Mouse (Mus musculus) kidney, postnatal 0 days (tissue): Measurements from ENCODE around the gene Tmub2. TPM values are rescaled to one million over a fixed set of nuclear protein-coding genes. Genes with fewer than 3 reads are reported as not detected.

Experiments
- ATAC-seq: fragments of 200-750 bp; cut with Nextera tagmentation; replicated peaks from 2 replicates; pipeline ENCODE4 v1.8.0; 2017; ENCODE audit warnings: low read depth, moderate number of reproducible peaks, moderate TSS enrichment, moderate library complexity; ENCODE audit not compliant: low FRiP score
- DNase-seq: peaks from one replicate; pipeline ENCODE4 v3.0.0-alpha.2; 2016; ENCODE audit warnings: low spot score
- H3K27ac ChIP-seq: fragments of 300-500 bp; sonication (generic); 2 replicates; pipeline ENCODE4 v1.5.1; 2014; ENCODE audit warnings: mild to moderate bottlenecking
- H3K27me3 ChIP-seq: fragments of 300-500 bp; sonication (generic); 2 replicates; pipeline ENCODE4 v1.6.1; 2014; ENCODE audit warnings: low read length, mixed read lengths; ENCODE audit not compliant: insufficient read depth
- H3K36me3 ChIP-seq: fragments of 300-500 bp; sonication (generic); 2 replicates; pipeline ENCODE4 v1.6.1; 2014; ENCODE audit warnings: low read length, mixed read lengths; ENCODE audit not compliant: insufficient read depth
- H3K4me1 ChIP-seq: fragments of 300-500 bp; sonication (generic); replicated peaks from 2 replicates; pipeline ENCODE4 v1.6.1; 2014; ENCODE audit warnings: antibody characterized with exemption, low read length, mixed read lengths; ENCODE audit not compliant: insufficient read depth
- H3K4me2 ChIP-seq: fragments of 300-500 bp; sonication (generic); 2 replicates; pipeline ENCODE4 v1.6.1; 2014; ENCODE audit warnings: mild to moderate bottlenecking, low read length, moderate library complexity, mixed read lengths
- H3K4me3 ChIP-seq: fragments of 300-500 bp; sonication (generic); replicated peaks from 2 replicates; pipeline ENCODE4 v1.5.1; 2014; ENCODE audit warnings: low read depth, low read length
- H3K9ac ChIP-seq: fragments of 300-500 bp; sonication (generic); 2 replicates; pipeline ENCODE4 v1.6.1; 2014; ENCODE audit warnings: low read depth, low read length
- H3K9me3 ChIP-seq: fragments of 300-500 bp; sonication (generic); replicated peaks from 2 replicates; pipeline ENCODE4 v1.6.1; 2016; ENCODE audit warnings: low read length, inconsistent platforms, mixed read lengths
- CTCF ChIP-seq: IDR thresholded peaks from 2 replicates; pipeline ENCODE4 v1.5.1; 2016; ENCODE audit warnings: antibody characterized with exemption, low read depth, mild to moderate bottlenecking, moderate library complexity
- WGBS: fragments of 180-500 bp; shearing (Covaris S2); extraction: QIAGEN DNeasy Blood & Tissue Kit; methylation state at CpG from one replicate; pipeline ENCODE4 v1.1.7; 2014; 5-methylcytosine and 5-hydroxymethylcytosine counted together
- polyA plus RNA-seq: library from polyadenylated mRNA; unstranded; fragments of >200 nt; fragmentation: Nextera tagmentation; extraction: Ambion mirVana; gene quantifications from 2 replicates; pipeline ENCODE4 v1.2.1, GENCODE M21; 2015

Gene Tmub2
- polyA plus RNA-seq, 1 experiment from 2014 or later: 46.1 TPM

- Histone ChIP-seq H3K4me1 (peaks cover 13% of the 10 kb centered on the region; the same call in 1 of the 2 replicates), H3K27me3 (no peaks in the 10 kb centered on the region), H3K4me2 (no peak overlapping the region), H3K4me3 (no peak overlapping the region), H3K9me3 (no peaks in the 10 kb centered on the region), H3K27ac (no peak overlapping the region), H3K9ac (no peak overlapping the region), H3K36me3 (peaks cover 40% of the 10 kb centered on the region)
- no peak for DNase-seq
- 82% methylated on average over 9 of the region's 9 CpGs for WGBS
- no peak for ATAC-seq
- TF ChIP-seq CTCF: no peak
Observed at GRCm38 (mm10) chr11:102308104-102308503, 23.4 kb downstream of the Tmub2 start.

- DNase-seq: peak; percentile 98
- Histone ChIP-seq H3K27ac (peak overlapping the region; percentile 58), H3K4me1 (peaks cover 13% of the 10 kb centered on the region; the same call in 1 of the 2 replicates), H3K9me3 (no peaks in the 10 kb centered on the region), H3K4me2 (peak overlapping the region; percentile 65), H3K9ac (peak overlapping the region; percentile 24; the same call in 1 of the 2 replicates), H3K27me3 (no peaks in the 10 kb centered on the region), H3K4me3 (peak overlapping the region; percentile 34), H3K36me3 (peaks cover 49% of the 10 kb centered on the region)
- under 1% methylated on average over 27 of the region's 27 CpGs for WGBS
- peak; percentile 88 for ATAC-seq
- TF ChIP-seq CTCF: peak; percentile 99
Observed at GRCm38 (mm10) chr11:102308979-102309378, 24.2 kb downstream of the Tmub2 start.

- Histone ChIP-seq H3K9ac (no peak overlapping the region; the same call in 1 of the 2 replicates), H3K4me3 (no peak overlapping the region), H3K4me1 (peaks cover 13% of the 10 kb centered on the region; the same call in 1 of the 2 replicates), H3K27ac (0 out of 2 replicates have a peak overlapping the region, but pooled peaks have one; percentile 58), H3K27me3 (no peaks in the 10 kb centered on the region), H3K4me2 (peak overlapping the region; percentile 65), H3K9me3 (no peaks in the 10 kb centered on the region), H3K36me3 (peaks cover 57% of the 10 kb centered on the region)
- DNase-seq: no peak
- 0 out of 2 replicates have a peak, but pooled peaks have one; percentile 1 for ATAC-seq
- TF ChIP-seq CTCF: no peak
- WGBS: 86% methylated on average over 22 of the region's 22 CpGs
Observed at GRCm38 (mm10) chr11:102309821-102310617, 25.3 kb downstream of the Tmub2 start.

- Histone ChIP-seq H3K4me2 (no peak overlapping the region), H3K4me1 (peaks cover 16% of the 10 kb centered on the region; the same call in 1 of the 2 replicates), H3K9me3 (no peaks in the 10 kb centered on the region), H3K4me3 (no peak overlapping the region), H3K36me3 (peaks cover 57% of the 10 kb centered on the region), H3K27me3 (no peaks in the 10 kb centered on the region), H3K27ac (0 out of 2 replicates have a peak overlapping the region, but pooled peaks have one; percentile 36), H3K9ac (0 out of 2 replicates have a peak overlapping the region, but pooled peaks have one; percentile 27)
- WGBS: 41% methylated on average over 37 of the region's 38 CpGs
- no peak for TF ChIP-seq CTCF
- ATAC-seq (0 out of 2 replicates have a peak, but pooled peaks have one; percentile 8), DNase-seq (no peak)
Observed at GRCm38 (mm10) chr11:102310768-102311695, 26.3 kb downstream of the Tmub2 start.

GRCm38 (mm10) chr11:102311966-102312365 is 27.2 kb downstream of the Tmub2 start:
- H3K9ac ChIP-seq: no peak overlapping the region
- WGBS: 82% methylated on average over 4 of the region's 4 CpGs
- H3K4me3 ChIP-seq: no peak overlapping the region
- no peak for DNase-seq
- H3K4me1 ChIP-seq: peaks cover 16% of the 10 kb centered on the region; the same call in 1 of the 2 replicates
- H3K27me3 ChIP-seq: no peaks in the 10 kb centered on the region
- H3K27ac ChIP-seq: no peak overlapping the region
- H3K9me3 ChIP-seq: no peaks in the 10 kb centered on the region
- no peak overlapping the region for H3K4me2 ChIP-seq
- peaks cover 48% of the 10 kb centered on the region for H3K36me3 ChIP-seq
- TF ChIP-seq CTCF: no peak
- ATAC-seq: no peak

- ATAC-seq (no peak), DNase-seq (no peak)
- Histone ChIP-seq H3K9ac (no peak overlapping the region), H3K9me3 (no peaks in the 10 kb centered on the region), H3K4me3 (no peak overlapping the region), H3K4me1 (peaks cover 16% of the 10 kb centered on the region; the same call in 1 of the 2 replicates), H3K27ac (no peak overlapping the region), H3K27me3 (no peaks in the 10 kb centered on the region), H3K36me3 (peaks cover 42% of the 10 kb centered on the region), H3K4me2 (no peak overlapping the region)
- WGBS: 85% methylated on average over 6 of the region's 6 CpGs
- no peak for TF ChIP-seq CTCF
Observed at GRCm38 (mm10) chr11:102312586-102312985, 27.9 kb downstream of the Tmub2 start.
